Mouse (Mus musculus) embryonic facial prominence, embryonic 15.5 days (tissue): Measurements from ENCODE around the gene 4930469K13Rik. TPM values are rescaled to one million over a fixed set of nuclear protein-coding genes. Genes with fewer than 3 reads are reported as not detected.
A peak's percentile ranks its signal among the peaks of the same experiment; 100 is the strongest.

Source experiments
- ATAC-seq: fragments of 200-750 bp; cut with Nextera tagmentation; 2 replicates; pipeline ENCODE4 v1.8.0; 2017; ENCODE audit warnings: low read depth, moderate TSS enrichment; ENCODE audit not compliant: insufficient number of reproducible peaks, low FRiP score, low TSS enrichment
- H3K27ac ChIP-seq: fragments of 300-500 bp; sonication (generic); replicated peaks from 2 replicates; pipeline ENCODE4 v1.5.1; 2015; ENCODE audit warnings: mild to moderate bottlenecking, inconsistent platforms
- H3K27me3 ChIP-seq: fragments of 300-500 bp; sonication (generic); 2 replicates; pipeline ENCODE4 v1.6.1; 2015; ENCODE audit warnings: inconsistent platforms
- H3K36me3 ChIP-seq: fragments of 300-500 bp; sonication (generic); 2 replicates; pipeline ENCODE4 v1.6.1; 2015; ENCODE audit warnings: mild to moderate bottlenecking, inconsistent platforms
- H3K4me1 ChIP-seq: fragments of 300-500 bp; sonication (generic); 2 replicates; pipeline ENCODE4 v1.6.1; 2015; ENCODE audit warnings: inconsistent platforms
- H3K4me2 ChIP-seq: fragments of 300-500 bp; sonication (generic); replicated peaks from 2 replicates; pipeline ENCODE4 v1.6.1; 2015; ENCODE audit warnings: mild to moderate bottlenecking, inconsistent platforms
- H3K4me3 ChIP-seq: fragments of 300-500 bp; sonication (generic); replicated peaks from 2 replicates; pipeline ENCODE4 v1.5.1; 2015; ENCODE audit warnings: mild to moderate bottlenecking, inconsistent platforms
- H3K9ac ChIP-seq: fragments of 300-500 bp; sonication (generic); 2 replicates; pipeline ENCODE4 v1.6.1; 2015; ENCODE audit warnings: inconsistent platforms
- H3K9me3 ChIP-seq: fragments of 300-500 bp; sonication (generic); replicated peaks from 2 replicates; pipeline ENCODE4 v1.6.1; 2016; ENCODE audit warnings: inconsistent platforms
- WGBS: fragments of 180-500 bp; shearing (Covaris S2); methylation state at CpG from one replicate; pipeline ENCODE4 v1.1.7; 2015; 5-methylcytosine and 5-hydroxymethylcytosine counted together
- polyA plus RNA-seq: library from polyadenylated mRNA; unstranded; fragments of >200 nt; fragmentation: Nextera tagmentation; extraction: Ambion mirVana; gene quantifications from 2 replicates; pipeline ENCODE4 v1.2.1, GENCODE M21; 2015

4930469K13Rik gene
- polyA plus RNA-seq, 1 experiment from 2014 or later, result 1.5 TPM

- no peak for ATAC-seq
- Histone ChIP-seq H3K9me3 (no peaks in the 10 kb centered on the region), H3K4me2 (no peak overlapping the region), H3K4me3 (no peak overlapping the region), H3K36me3 (no peaks in the 10 kb centered on the region), H3K4me1 (no peaks in the 10 kb centered on the region), H3K27ac (no peak overlapping the region), H3K9ac (no peak overlapping the region), H3K27me3 (no peaks in the 10 kb centered on the region)
- WGBS, result 82% methylated on average over 5 of the region's 5 CpGs
Observed at GRCm38 (mm10) chr11:34035909-34036658, 62.3 kb downstream of the 4930469K13Rik start.

- Histone ChIP-seq H3K27ac (no peak overlapping the region), H3K4me2 (no peak overlapping the region), H3K9me3 (no peaks in the 10 kb centered on the region), H3K9ac (no peak overlapping the region), H3K36me3 (no peaks in the 10 kb centered on the region), H3K27me3 (no peaks in the 10 kb centered on the region), H3K4me1 (no peaks in the 10 kb centered on the region), H3K4me3 (no peak overlapping the region)
- WGBS, result 77% methylated on average over 2 of the region's 2 CpGs
- no peak for ATAC-seq
Observed at GRCm38 (mm10) chr11:34034794-34035193, 63.6 kb downstream of the 4930469K13Rik start.

- Histone ChIP-seq H3K9me3 (no peaks in the 10 kb centered on the region), H3K4me3 (no peak overlapping the region), H3K27me3 (no peaks in the 10 kb centered on the region), H3K27ac (no peak overlapping the region), H3K36me3 (no peaks in the 10 kb centered on the region), H3K4me1 (no peaks in the 10 kb centered on the region), H3K9ac (no peak overlapping the region), H3K4me2 (no peak overlapping the region)
- ATAC-seq, result no peak
- 86% methylated on average over 5 of the region's 5 CpGs for WGBS
Observed at GRCm38 (mm10) chr11:34034008-34034505, 64.3 kb downstream of the 4930469K13Rik start.

DNA sequence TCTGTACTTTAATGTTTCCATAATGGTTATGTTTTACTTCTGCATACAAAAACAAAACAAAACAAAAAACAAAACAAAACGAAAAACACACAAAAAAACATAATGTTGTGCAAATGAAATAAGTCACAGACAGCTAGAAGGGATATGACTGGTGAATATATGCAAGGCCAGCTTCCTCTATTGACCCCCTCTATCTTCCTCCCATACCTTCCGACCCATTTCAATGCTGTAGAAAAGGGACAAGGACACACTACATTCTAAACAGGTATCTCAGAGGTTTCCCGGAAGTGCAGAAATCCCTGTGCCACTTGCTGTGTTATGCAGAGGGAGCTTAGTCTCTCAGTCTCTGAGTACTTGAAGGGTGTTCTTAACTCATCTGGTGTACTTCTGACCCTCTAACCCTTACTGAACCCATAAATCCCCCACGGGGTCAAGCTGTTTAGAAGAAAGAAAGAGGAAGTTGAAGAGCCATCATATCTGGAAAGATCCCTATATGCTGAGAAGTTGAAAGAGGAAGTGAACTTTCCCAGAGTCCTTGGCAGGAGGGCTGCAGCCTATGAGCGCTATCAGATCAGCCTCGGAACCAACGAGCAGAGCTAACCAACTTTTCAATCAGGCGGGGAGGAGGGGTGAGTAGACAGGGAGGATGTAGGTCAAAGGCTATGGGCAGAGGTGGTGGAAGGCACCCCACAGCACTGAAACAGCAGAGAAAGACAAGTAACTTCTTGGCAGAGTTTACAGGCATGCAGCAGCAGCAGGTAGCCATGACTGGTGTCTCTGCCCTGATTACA is 67.1 kb downstream of the 4930469K13Rik start:
- ATAC-seq, result no peak
- H3K4me3 ChIP-seq, result no peak overlapping the region
- H3K27me3 ChIP-seq, result no peaks in the 10 kb centered on the region
- no peak overlapping the region for H3K9ac ChIP-seq
- H3K4me1 ChIP-seq, result no peaks in the 10 kb centered on the region
- no peaks in the 10 kb centered on the region for H3K36me3 ChIP-seq
- H3K9me3 ChIP-seq, result no peaks in the 10 kb centered on the region
- 57% methylated on average over 8 of the region's 8 CpGs for WGBS
- no peak overlapping the region for H3K4me2 ChIP-seq
- H3K27ac ChIP-seq, result no peak overlapping the region

- no peak for ATAC-seq
- Histone ChIP-seq H3K27ac (no peak overlapping the region), H3K36me3 (no peaks in the 10 kb centered on the region), H3K9me3 (no peaks in the 10 kb centered on the region), H3K9ac (no peak overlapping the region), H3K27me3 (no peaks in the 10 kb centered on the region), H3K4me2 (no peak overlapping the region), H3K4me3 (no peak overlapping the region), H3K4me1 (no peaks in the 10 kb centered on the region)
- 48% methylated on average over 5 of the region's 5 CpGs for WGBS
Observed at GRCm38 (mm10) chr11:34029658-34030057, 68.7 kb downstream of the 4930469K13Rik start.

GRCm38 (mm10) chr11:34025091-34025490 is 73.3 kb downstream of the 4930469K13Rik start:
- 76% methylated on average over 1 of the region's 1 CpGs for WGBS
- Histone ChIP-seq H3K4me1 (no peaks in the 10 kb centered on the region), H3K4me3 (no peak overlapping the region), H3K9me3 (no peaks in the 10 kb centered on the region), H3K36me3 (no peaks in the 10 kb centered on the region), H3K4me2 (no peak overlapping the region), H3K27me3 (no peaks in the 10 kb centered on the region), H3K9ac (no peak overlapping the region), H3K27ac (no peak overlapping the region)
- no peak for ATAC-seq

GRCm38 (mm10) chr11:34012007-34012652 is 86.2 kb downstream of the 4930469K13Rik start:
- Histone ChIP-seq H3K27ac (no peak overlapping the region; the same call in 1 of the 2 replicates), H3K4me1 (0 out of 2 replicates have a peak, but pooled peaks cover 5% of the 10 kb centered on the region), H3K4me2 (no peak overlapping the region), H3K27me3 (no peaks in the 10 kb centered on the region), H3K4me3 (no peak overlapping the region), H3K9ac (no peak overlapping the region), H3K36me3 (no peaks in the 10 kb centered on the region), H3K9me3 (no peaks in the 10 kb centered on the region)
- ATAC-seq, result no peak
- WGBS, result 49% methylated on average over 6 of the region's 6 CpGs

GRCm38 (mm10) chr11:34010859-34011172 is 87.5 kb downstream of the 4930469K13Rik start:
- H3K36me3 ChIP-seq, result no peaks in the 10 kb centered on the region
- no peaks in the 10 kb centered on the region for H3K27me3 ChIP-seq
- H3K4me2 ChIP-seq, result no peak overlapping the region
- no peaks in the 10 kb centered on the region for H3K9me3 ChIP-seq
- no peak overlapping the region for H3K9ac ChIP-seq
- peak; percentile 39; the same call in 1 of the 2 replicates for ATAC-seq
- no peak overlapping the region for H3K4me3 ChIP-seq
- 30% methylated on average over 4 of the region's 4 CpGs for WGBS
- 0 out of 2 replicates have a peak, but pooled peaks cover 5% of the 10 kb centered on the region for H3K4me1 ChIP-seq
- H3K27ac ChIP-seq, result peak overlapping the region; percentile 39; the same call in 1 of the 2 replicates

GRCm38 (mm10) chr11:34010133-34010858 is 88.1 kb downstream of the 4930469K13Rik start:
- ATAC-seq, result no peak
- Histone ChIP-seq H3K9ac (no peak overlapping the region), H3K27me3 (no peaks in the 10 kb centered on the region), H3K4me1 (0 out of 2 replicates have a peak, but pooled peaks cover 5% of the 10 kb centered on the region), H3K4me3 (no peak overlapping the region), H3K9me3 (no peaks in the 10 kb centered on the region), H3K36me3 (no peaks in the 10 kb centered on the region), H3K27ac (peak overlapping the region; percentile 39; the same call in 1 of the 2 replicates), H3K4me2 (no peak overlapping the region)
- WGBS, result 68% methylated on average over 7 of the region's 7 CpGs

DNA sequence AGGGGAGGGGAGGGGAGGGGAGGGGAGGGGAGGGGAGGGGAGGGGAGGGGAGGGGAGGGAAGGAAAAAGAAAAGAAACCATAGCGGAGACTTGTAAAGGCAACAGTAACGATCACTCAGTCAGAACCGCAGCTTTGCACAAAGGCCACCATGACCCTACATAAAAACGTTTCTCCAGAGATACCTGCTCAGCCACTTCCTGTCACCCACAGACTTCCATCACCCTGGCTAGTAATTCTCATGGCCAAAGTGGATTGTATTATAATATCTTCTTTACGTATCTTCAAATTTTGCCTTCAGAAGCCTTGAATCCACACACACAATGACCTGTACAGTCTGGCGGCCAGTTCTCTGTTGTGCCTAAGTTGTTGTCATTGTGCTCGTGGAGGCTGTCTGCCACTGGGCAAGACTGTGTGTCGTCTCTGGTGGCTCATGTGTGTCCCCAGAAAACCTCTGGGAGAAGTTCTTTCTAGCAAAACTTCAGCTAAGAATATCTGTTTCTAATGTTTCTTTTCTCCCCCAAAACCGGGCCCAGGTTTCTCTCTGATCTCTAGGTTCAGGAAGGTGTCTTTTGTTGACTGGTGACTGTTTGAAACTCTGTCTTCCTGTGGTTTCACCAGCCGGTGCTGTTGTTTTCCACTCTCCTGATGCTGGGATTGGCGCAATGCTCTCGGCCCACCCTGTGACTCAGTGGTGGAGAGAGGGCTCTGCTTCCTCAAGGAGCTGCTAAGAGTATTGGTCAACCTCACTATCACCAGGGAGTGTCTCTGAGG is 88.9 kb downstream of the 4930469K13Rik start:
- 0 out of 2 replicates have a peak, but pooled peaks cover 5% of the 10 kb centered on the region for H3K4me1 ChIP-seq
- no peaks in the 10 kb centered on the region for H3K27me3 ChIP-seq
- no peak overlapping the region for H3K4me3 ChIP-seq
- no peak overlapping the region for H3K9ac ChIP-seq
- H3K27ac ChIP-seq, result no peak overlapping the region
- H3K9me3 ChIP-seq, result no peaks in the 10 kb centered on the region
- H3K36me3 ChIP-seq, result no peaks in the 10 kb centered on the region
- 79% methylated on average over 12 of the region's 12 CpGs for WGBS
- H3K4me2 ChIP-seq, result no peak overlapping the region
- ATAC-seq, result 0 out of 2 replicates have a peak, but pooled peaks have one; percentile 13
